Mouse (Mus musculus) bone marrow, adult 2 months (tissue): ENCODE results near the gene Dimt1.

ENCODE experiments used
- CTCF ChIP-seq: fragments of 200-500 bp; IDR thresholded peaks from 2 replicates; pipeline ENCODE4 v1.5.1; 2011; ENCODE audit warnings: low read length, control low read depth; ENCODE audit not compliant: control insufficient read depth, insufficient read depth
- POLR2A ChIP-seq: fragments of 200-500 bp; IDR thresholded peaks from 2 replicates; pipeline ENCODE4 v1.6.1; 2011; ENCODE audit warnings: low read depth, mild to moderate bottlenecking, control low read depth, low read length, borderline replicate concordance; ENCODE audit not compliant: control insufficient read depth

DNA sequence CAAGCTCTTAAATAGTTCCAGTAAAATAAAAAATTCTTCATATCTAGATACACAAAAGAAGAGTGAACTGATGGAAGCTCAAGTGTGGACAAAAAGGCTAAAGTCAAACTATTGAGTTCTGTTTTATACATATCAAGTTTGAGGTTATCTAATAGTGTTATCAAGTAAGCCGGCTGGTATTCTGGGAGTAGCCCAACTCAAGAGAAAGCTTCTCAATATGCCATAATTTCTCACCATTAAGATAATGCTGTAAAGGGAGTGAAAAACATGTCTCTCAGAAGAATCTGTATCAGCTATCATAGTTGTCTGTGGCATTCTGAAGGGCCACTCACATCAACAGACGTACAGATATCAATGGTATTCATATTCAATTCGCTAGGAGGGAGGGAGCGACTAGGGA lies 61.2 kb downstream of the Dimt1 start:
- TF ChIP-seq CTCF (no peak), POLR2A (no peak)
